Mouse (Mus musculus) layer of hippocampus, adult 11-12 months (tissue): ENCODE data around the gene Kdm2a.

Source experiments
- DNase-seq: peaks from one replicate; pipeline ENCODE4 v3.0.0; 2022; ENCODE audit warnings: low spot score

Kdm2a gene

DNA sequence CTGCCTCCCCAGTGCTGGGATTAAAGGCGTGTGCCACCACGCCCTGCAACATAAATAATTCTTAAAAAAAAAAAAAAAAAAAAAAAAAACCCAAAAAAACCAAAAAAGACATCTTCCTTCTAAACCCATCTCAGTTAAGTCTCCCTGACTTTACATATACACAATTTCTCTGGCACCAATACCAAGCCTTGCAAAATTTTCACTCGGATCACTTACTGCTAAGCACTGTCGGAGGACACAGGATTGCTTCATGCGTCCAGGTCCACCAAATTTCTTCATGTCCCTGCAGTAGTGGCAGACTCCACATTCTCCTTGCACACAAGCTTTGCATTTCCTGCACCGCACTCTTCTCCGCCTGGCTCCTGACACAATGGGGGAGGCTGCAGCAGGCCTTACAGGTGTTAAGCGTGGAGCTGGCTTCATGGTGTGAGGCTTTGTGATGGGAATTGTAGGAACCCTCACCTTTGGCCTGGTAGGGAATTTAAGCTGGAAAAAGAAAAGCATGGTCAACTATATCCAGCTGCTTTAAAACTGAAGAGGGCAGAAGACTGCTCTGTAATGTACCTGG, 69.3 kb downstream of the Kdm2a start:
- no peak for DNase-seq

DNA sequence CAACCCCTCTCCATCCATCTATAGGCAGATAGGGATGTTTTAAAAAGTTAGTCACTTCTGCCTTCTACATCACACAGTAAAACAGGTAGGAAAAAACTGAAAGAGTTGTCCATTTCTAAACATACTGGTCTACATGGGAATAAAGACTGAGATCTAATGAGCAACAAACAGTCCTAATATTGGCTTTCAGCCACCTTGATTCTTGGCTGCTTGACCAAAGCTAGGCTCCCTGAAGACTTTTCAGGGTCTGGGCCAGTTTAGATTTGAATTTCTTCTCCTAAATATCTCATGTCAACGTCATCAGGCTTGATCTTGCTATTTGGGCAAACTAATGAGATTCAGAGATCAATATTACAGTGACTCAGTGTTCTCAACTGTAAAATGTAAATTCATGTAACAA, 71.2 kb downstream of the Kdm2a start:
- DNase-seq = no peak

DNA sequence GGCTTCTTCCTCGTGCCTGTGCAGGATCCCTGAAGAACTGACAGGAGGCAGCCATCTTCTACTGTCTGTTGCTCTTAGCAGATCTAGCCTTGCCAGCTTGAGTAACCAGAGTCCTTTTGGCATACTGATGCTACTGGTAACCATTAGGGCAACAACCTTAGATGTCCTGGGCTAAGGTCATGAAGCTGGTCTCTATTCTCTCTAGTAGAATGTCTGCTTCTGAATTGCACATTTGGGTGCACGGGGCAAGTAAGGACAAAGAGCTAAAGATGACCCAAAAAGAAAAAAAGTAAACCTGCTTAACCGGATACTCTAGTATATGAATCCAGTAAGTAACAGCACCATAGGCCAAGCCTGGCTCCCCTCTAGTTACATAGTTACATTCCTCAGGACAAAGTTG, 72.0 kb downstream of the Kdm2a start:
- DNase-seq = no peak

DNA sequence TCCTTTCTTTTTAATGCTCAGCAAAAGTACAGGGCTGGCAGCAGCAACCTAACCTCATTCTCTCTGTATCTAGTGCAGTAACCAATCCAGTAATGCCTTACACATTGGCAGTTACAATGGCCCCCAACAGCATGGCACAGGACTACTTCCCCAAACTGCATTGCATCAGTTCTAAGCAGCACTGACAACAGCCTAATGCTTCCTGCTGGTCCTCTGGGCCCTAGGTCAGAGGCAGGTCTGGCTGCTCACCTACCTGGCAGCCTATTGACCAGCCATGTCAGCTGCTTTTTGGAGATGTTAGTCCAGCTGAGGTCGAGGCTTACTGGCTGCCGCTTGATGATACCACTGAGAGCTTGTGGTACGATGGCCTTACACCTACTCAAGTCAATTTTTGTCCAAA, 76.0 kb downstream of the Kdm2a start:
- no peak for DNase-seq

DNA sequence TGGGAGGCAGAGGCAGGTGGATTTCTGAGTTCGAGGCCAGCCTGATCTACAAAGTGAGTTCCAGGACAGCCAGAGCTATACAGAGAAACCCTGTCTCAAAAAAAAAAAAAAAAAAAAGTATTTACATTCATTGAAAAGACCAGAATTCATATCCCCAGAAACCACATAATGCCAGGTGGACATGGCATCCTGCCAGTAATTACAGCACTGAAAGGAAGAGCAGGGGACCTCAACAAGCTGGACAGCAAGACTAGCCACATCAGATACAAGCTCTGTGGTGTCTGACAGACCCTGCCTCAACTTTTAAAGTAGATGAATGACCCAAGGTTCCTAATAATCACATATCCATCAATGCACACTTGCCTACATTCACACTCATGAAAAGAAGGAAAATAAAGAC, 76.5 kb downstream of the Kdm2a start:
- no peak for DNase-seq

DNA sequence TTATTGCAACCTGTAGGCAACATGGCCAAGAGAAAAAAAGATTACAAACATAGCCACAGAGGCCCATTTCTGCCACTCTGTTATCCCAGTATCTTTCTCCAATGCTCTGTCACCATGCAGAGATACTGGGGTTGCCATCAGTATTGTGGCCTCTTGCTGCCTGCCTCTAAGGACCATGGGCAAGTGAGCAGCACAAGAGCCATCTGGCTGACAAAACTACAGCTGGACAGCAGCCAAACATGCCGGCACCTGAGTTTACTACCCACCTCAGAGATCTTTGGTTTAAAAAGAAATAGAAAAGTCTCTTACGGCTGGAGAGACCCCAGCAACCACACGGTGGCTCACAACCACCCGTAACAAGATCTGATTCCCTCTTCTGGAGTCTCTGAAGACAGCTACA, 78.8 kb downstream of the Kdm2a start:
- DNase-seq = no peak

DNA sequence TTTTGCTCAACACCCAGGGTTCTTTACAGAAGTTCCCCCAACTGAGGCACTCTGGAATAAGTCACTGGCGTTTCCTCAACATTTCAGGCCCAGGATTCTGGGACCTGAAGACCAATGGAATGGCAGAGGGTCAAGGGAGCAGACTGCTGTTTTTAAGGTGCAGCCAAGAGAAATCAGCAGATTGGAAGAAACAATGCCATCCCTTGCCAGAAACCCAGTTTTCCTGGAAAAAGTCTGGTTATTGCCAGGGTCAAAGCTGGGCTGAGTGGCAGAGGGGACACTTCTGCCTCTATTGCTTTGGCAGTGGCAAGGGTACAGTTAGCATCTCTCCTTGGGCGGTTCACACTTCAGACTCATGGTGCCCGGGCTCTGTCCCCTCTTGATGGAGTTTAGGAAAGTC, 80.9 kb downstream of the Kdm2a start:
- DNase-seq = no peak

DNA sequence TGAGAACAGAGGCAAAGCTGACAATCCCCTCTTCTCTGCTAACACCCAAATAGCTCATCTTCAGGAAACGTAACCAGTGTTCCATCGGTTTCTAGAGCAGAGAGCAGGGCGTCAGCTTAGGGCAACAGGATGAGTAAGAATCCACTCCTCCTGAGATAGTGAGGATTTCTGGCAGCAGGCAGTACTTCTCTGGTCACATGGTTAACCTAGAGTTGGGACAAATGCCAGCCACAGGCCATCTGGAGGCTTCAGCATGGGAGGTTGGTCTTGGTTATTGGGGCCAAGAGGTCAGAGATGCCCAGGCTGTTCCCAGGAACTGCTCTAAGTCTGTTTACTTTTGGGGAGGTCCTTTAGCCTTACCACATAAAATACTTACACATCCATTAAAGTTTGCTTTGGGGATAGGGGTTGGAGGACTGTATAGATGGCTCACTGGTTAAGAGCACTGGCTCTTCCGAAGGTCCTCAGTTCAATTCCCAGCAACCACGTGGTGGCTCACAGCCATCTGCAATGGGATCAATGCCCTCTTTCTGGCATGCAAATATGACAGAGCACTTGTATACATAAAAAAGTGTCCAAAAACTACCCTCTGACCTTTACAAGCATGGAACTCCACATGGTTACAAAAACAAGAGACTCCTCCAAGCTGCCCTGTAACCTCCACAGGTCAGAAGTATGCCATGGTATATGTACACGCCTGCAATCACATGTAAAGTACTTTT, 82.7 kb downstream of the Kdm2a start:
- DNase-seq = no peak

DNA sequence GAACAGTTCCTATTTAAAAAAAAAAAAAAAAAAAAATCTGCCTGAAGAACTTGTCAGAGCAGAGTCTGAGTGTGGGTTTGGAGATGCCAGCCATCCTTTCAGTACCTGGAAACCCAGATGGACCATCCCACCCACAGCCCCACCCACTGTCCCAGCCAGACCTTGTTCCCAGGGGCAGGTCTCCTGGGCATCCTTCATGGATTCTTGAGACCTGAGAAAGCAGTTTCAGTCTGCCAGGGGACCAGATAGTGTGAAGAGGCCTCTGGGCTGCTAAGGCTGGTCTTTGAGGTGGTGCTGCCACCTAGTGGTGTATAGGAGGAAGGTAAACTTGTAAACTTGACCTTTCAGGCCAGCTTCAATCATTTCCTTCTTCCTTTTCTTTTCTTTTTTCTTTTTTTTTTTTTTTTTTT, 88.3 kb downstream of the Kdm2a start:
- peak; percentile 71 for DNase-seq

DNA sequence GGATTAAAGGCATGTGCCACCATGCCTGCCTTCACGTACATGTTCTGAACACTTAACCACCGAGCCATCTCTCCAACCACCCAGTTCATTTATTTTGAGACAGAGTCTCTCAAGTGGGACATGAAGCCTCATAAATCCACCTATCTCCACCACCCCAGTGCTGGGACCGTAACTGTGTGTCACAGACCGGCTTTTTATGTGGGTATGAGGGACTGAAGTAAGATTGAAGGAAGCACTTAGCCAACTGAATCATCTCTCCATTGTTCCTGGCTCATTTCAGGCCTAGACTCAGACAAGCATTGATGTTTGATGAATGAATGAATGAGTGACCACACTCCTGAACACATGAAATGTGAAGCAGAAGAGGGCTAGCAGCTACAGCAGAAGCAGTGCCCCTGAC, 88.8 kb downstream of the Kdm2a start:
- no peak for DNase-seq

DNA sequence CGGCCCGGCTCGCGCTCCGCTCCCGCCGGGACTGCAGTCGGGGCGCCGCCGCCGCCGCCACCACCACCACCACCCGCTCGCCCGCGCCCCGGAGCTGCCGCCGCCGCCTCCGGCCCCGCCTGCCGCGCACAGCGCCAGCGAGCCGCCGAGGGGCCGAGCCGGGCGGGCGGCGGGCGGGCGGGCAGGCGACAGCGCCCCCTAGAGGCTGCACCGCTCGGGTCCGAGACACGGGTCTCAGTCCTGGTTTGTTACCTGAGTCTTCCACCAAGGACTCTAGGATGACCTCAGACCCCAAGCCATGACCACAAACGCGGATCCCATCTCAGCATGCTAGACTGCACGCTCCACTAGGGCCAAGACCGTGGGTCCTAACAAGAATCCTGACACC, 91.9 kb downstream of the Kdm2a start, which contains the start of gene Grk2:
Gene Grk2, minus strand, starts transcription at position 33 of the 388 bp plus-strand sequence.
- peak; percentile 75 for DNase-seq

DNA sequence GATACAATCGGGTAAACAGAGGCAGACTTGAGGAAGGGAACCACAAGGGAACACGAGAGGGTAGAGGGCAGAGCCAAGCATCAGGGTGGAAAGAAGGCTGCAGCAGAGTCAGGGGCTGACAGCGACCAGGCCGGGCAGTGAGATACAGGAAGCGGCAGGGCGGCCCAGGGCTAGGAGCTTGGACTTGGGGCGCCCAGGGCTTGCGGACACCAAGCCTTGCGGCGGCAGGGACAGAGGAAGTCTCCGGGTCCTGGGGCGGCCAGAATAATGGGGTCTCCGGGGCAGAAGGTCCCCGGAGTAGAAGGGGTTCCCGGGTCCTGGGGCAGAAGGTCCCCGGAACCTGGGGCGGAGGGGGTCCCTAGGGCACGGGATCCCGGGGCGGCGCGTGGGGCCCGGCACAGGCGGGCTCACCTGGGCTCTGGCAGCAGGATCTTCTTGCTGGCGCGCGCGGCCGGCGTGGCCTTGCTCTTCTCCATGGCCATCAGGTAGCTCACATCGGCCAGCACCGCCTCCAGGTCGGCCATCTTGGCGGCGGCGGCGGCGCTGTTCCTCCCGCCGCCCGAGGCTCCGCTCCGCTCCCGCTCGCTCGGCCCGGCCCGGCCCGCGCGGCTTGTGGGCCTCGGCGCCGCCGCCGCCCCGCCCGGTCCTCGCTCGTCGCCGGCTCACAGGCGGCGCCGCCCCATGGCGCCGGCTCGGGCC, 92.4 kb downstream of the Kdm2a start:
- no peak for DNase-seq

DNA sequence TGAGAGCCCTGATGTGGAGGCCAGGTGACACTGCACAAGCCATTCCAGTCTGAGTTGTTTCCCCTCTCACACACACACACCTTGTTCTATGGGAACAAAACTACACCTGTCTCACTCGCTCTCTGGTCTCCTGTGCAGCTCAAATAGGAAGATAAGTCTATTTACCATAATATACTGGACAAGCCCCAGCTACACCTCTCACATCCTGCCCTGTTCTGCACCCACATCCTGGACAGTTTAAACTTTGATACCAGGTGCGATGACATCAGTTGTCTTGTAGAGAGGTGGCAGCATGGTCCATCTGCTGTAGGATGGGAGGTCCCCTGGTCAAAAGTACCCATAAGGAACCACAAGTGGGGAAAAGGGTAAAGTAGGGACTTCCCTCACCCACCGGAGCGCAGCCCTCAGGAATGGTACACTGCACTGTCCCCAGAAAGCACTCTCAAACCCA, 93.2 kb downstream of the Kdm2a start:
- DNase-seq = no peak

DNA sequence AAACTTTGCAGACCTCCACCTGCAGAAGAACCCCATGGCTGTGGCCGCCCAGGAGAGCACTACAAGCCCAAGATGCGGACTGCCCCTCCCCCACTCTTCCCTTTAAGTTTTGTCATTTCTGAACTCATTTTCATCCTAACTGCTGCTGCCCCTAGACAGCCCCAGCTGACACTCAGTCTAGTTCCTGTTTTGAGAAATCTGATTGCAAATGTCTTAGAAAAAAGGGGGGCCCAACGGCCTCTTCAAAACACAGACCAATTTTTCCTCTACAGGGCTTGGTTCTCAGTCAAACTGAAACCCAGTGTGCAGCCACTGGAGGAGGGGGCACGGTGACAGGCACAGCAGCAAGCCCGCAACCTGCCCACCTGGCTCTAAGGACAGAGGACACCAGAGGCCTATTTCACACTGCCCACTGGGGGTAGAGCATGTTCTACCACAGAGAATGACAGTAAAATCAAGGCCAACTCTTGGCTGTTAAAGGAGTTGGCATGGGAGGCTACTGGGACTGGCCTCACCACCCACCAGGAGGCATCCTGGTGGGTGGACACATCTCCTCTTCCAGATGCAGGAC, 93.7 kb downstream of the Kdm2a start:
- DNase-seq = no peak

DNA sequence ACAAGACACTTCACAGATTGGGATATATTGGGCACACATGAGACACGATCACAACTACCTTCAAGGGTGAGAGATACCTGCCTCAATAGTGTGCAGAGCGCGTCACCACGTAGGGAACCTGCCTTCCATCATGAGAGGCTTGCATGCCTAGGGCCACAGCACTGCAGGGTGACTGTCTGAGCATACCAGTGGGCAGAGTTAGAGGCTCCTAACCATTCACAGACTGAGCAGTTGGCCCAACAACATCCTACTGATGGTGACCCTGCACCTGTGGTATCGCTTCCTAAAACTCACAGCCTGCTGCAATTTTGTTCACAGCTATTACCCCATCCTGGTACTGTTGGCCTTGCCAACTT, 94.5 kb downstream of the Kdm2a start:
- DNase-seq = no peak

DNA sequence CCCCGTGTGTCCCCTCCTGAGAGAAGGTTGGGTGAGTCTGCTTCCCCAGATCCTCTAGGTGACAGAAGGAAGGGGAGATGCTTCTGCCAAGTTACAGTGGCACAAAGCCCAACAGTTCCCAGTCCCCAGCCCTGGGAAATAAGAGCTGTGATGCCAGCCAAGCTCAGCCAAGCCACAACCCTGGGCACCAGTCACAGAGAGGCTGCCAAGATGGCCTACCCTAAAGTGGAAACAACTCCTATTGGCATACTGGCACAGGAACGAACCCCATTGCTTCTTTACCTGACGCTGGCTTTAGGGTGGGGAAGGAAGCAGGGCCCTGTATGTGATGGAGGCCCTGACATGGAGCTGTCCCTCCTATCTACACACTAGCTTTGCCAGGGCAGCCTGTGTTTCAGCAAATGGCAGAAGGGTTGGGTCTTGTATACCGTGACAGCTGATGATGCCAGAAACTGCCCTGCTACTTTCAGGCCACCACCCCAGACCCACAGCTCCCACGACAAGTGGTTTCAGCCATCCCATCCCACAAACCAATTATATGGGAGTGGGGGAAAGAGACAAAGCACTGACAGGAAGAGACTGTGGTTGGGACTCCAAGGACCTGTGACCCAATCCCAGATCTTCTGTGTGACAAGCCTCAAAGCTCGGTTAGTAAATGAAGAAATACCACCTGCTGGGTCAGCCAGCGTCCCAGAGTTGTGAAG, 95.0 kb downstream of the Kdm2a start:
- no peak for DNase-seq

DNA sequence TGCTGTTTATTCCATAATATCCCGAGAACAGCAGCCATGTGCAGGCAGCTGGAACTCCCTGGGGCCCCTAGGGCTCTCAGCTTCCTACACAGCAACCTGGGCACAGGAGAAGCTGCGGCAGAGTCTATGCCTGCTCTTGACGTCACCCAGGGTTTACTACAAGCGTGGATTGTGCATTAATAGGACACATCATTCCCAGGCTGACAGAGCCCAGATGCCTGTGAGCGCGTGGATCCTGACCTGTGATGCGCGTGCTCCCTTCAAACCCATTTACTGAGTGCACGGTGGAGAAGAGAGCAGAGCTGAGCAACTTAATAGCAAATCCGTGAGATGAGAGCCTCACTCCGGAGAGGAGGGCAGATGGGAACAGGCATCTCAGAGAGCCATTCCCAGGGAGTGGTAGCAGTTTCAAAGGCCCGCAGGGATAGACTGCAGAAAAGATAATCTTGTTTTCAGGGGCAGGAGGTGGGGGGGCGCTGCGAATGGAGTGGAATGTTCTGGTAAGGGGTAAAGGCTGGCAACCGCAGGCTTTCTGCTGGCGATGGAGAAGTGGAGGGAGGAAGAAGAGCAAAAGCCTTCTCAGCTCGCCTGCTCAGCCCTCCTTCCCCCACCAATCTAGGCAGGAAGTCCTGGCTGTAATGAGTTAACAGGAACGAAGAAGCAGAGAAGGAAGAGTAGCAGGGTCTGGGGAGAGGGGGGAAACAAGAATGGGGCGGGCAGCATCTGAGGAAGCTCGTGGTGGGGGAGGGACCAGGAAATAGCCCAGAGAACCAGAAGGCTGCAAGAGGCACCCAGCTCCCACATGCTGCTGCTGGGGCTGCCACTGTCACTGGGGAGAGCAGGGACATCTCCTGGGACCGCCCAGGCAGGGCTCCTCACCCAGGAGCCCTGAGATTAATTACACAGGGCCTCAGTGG, 96.1 kb downstream of the Kdm2a start:
- DNase-seq = peak; percentile 61

DNA sequence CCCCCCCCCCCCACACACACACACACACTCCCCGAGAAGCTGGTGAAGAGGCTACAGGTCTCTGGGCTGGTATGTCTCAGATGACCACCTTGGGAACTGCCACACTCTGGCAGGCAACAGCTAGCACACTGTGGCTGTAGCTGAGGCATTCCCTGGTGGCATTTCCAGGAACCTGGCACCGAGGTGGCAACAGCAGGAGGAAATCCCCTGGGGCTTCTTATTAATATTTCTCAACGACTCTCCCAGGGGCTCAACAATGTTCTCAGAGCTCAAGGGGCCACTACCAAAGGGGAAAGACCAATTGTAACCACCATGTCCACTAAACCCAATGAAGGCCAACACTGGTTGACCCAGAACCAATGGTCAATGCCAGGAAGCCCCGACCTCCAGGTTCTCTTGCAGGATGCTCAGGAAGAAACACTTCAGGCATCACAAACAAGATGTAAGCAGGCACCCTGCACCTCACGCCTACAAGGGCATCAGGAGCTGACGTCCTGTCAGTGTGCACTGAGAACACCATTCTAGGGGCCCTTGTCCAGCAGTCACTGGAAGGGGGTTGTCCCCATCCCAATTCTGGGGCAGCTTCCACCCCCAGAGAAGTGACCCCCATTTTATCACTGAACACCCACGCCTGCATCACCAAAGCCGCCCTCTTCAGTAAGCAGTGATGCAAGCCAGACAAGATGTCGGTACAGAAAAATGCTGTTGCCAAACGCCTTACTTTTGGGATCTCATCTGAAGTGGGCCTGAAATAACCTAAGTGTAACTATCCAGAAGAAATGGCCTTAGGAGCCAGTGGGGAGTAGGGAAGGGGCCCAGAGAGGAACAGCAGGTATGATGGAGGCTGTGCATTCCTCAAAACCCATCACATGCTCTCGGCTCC, 97.0 kb downstream of the Kdm2a start:
- DNase-seq = no peak

DNA sequence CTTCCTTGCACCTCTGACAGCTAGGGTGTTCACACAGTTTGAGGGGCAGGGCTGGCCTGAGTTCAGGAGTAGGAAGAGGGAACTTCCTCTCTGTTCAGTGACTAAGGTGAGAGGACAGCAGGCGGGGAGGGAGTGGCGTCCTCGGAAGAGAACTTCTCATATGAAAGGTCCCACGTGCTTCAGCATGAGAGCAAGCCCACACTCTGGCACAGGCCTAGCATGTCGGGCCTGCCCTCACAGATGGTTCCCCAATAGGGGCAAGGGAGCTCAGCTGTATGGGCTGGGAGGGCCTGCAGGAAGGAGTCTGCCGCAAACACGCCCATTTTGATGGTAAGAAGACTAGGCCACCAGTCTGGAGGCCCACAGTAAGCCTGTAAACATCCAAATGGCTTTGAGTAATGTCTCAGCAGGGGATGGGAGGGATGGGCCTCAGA, 97.8 kb downstream of the Kdm2a start:
- DNase-seq = no peak

DNA sequence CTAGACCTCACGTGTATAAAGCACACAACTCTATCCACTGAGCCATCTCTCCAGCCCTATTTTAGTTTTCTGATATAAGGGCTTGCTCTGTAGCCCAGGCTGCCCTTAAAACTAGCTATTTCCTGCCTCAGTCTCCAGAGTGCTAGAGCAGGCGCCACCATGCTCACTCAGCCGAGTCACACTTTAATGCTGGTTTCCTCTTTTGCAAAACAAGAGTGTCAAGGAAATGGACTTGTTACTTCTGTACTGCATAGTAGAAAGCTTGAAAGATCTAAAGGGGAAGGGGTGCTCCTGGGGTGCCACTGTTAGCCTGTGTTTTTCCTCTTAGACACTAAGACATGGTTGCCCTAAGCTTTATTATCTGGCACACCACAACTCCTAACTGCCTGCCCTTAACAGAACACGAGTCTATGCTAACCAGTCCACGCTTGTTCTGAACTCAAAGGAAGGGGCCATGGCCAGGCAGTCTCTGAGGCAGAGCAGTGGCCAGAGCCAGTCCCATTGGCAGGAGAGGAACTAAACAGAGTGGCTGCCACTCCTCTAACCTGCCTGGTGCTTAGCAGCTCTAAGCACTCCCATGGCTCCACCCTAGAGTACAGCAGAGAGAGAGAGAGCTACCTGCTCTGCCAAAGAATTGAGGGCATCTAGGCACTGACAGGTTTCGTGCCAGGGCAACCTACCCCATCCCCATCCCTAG, 98.4 kb downstream of the Kdm2a start:
- no peak for DNase-seq
